Mouse (Mus musculus) C2C12 (cell line): ENCODE data around the gene Aurkaip1.

Experiments used
- CEBPB ChIP-seq: IDR thresholded peaks from one replicate; pipeline ENCODE4 v1.6.1; 2011; ENCODE audit warnings: low read depth, mild to moderate bottlenecking, control low read depth, moderate library complexity
- CTCF ChIP-seq: IDR thresholded peaks from one replicate; pipeline ENCODE4 v1.5.1; 2011; ENCODE audit not compliant: control insufficient read depth, insufficient read depth, insufficient read length
- MAX ChIP-seq: IDR thresholded peaks from one replicate; pipeline ENCODE4 v1.6.1; 2011; ENCODE audit warnings: mild to moderate bottlenecking, control low read depth
- MYOG ChIP-seq: IDR thresholded peaks from one replicate; pipeline ENCODE4 v1.6.1; 2011; ENCODE audit not compliant: control insufficient read depth, insufficient read length; ENCODE audit errors: extremely low read depth
- USF1 ChIP-seq: IDR thresholded peaks from one replicate; pipeline ENCODE4 v1.6.1; 2011; ENCODE audit warnings: low read depth, mild to moderate bottlenecking, control low read depth, moderate library complexity

- TF ChIP-seq CTCF (no peak), MYOG (no peak), CEBPB (no peak), USF1 (no peak), MAX (no peak)
Measured at GRCm38 (mm10) chr4:155838187-155839153, 7.4 kb downstream of the Aurkaip1 start.
